Mouse (Mus musculus) left cerebral cortex, adult 8-10 months (tissue): ENCODE data around the gene Zcchc8. TPM values are rescaled to one million over a fixed set of nuclear protein-coding genes. Genes with fewer than 3 reads are reported as not detected.

ENCODE experiments used
- total RNA-seq, 4 experiments: library from RNA; stranded (reverse); gene quantifications; 2 replicates each; pipeline ENCODE4 v1.2.4; 2022

Zcchc8 gene
- total RNA-seq, 4 experiments from 2014 or later, result 30.4 to 48.8 (median 44.5) TPM

Other genes starting within 250 kb of the Zcchc8 start
- under 1 TPM; 0.17 to 0.53 (median 0.39) TPM for gene Lrrc43, start 231.8 kb downstream of the Zcchc8 start, total RNA-seq
- gene Il31, start 231.6 kb downstream of the Zcchc8 start, total RNA-seq, result not detected
- 1 to 10 TPM; 1.1 to 1.6 (median 1.4) TPM for gene B3gnt4, start 210.6 kb downstream of the Zcchc8 start, total RNA-seq
- gene Diablo, start 196.9 kb downstream of the Zcchc8 start, total RNA-seq, result 10 to 100 TPM; 29.5 to 32.5 (median 31.8) TPM
- 1 to 10 TPM in 3 of 4 experiments, under 1 TPM in 1; 0.95 to 6.1 (median 5.2) TPM for gene Gm49027, start 195.6 kb downstream of the Zcchc8 start, total RNA-seq
- 100 to 1,000 TPM in 3 of 4 experiments, 10 to 100 TPM in 1; 91.1 to 105 (median 103) TPM for gene Vps33a, start 148.1 kb downstream of the Zcchc8 start, total RNA-seq
- 100 to 1,000 TPM; 113 to 125 (median 122) TPM for gene Clip1, start 36.5 kb downstream of the Zcchc8 start, total RNA-seq
- 10 to 100 TPM; 66.7 to 90.2 (median 78.9) TPM for gene Rsrc2, start 28.3 kb upstream of the Zcchc8 start, total RNA-seq
- gene Kntc1, start 28.6 kb upstream of the Zcchc8 start, total RNA-seq, result 1 to 10 TPM in 1 of 4 experiments, under 1 TPM in 3; 0.48 to 1.4 (median 0.74) TPM
- 1 to 10 TPM in 2 of 4 experiments, under 1 TPM in 1, not detected in 1; 0.24 to 2.8 (median 1.3) TPM for gene Hcar2, start 144.4 kb upstream of the Zcchc8 start, total RNA-seq
- gene Hcar1, start 158.9 kb upstream of the Zcchc8 start, total RNA-seq, result 1 to 10 TPM in 2 of 4 experiments, under 1 TPM in 2; 0.88 to 1.4 (median 1.1) TPM
- gene Denr, start 186.1 kb upstream of the Zcchc8 start, total RNA-seq, result 10 to 100 TPM; 67.8 to 76.3 (median 73.0) TPM
- gene Gm43518, start 206.3 kb upstream of the Zcchc8 start, total RNA-seq, result 1 to 10 TPM in 1 of 4 experiments, not detected in 3; 1.2 TPM
- 1 to 10 TPM; 2.0 to 6.9 (median 5.4) TPM for gene Ccdc62, start 209.6 kb upstream of the Zcchc8 start, total RNA-seq